Mouse (Mus musculus) thymus, postnatal 25 days (tissue): ENCODE data around the gene Cfap126.
"Not testable (repeated sequence)": the region's sequence is repeated elsewhere in the genome, so short reads cannot be mapped to it uniquely, and the experiment has no call there.

ENCODE experiments used
- DNase-seq: peaks from one replicate; pipeline ENCODE4 v3.0.0; 2022

Gene Cfap126

DNA sequence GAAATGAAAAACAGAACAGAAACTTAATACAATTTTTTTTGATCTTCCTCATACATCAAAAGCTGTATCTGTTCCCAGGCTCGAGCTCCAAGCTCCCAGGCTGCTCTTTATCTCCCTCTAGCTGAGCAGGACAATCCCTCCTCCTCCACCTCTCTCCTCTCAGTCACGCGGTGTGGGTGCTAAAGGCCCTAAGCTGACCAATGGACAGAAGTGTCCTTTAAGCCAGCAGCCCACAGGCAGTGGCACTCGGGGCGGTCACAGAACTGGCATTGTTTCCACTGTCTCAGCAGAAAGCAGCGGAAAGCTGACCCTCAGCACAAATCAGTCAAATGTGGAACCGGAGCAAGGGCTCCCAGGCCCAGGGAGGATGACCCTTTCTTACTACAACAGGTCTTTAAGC lies 15.5 kb downstream of the Cfap126 start:
- no peak for DNase-seq

DNA sequence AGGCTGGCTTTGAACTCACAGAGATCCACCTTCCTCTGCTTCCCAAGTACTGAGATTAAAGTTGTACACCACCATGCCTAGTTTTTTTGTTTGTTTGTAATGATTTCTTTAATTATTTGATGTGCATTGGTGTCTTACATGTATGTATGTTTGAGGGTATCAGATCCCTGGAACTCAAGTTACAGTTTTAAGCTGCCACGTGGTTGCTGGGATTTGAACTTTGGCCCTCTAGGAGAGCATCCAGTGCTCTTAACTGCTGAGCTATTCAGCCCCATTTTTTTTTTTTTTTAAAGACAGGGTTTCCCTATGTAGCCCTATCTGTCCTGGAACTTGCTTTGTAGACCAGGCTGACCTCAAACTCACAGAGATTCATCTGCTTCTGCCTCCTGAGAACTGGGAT lies 17.3 kb downstream of the Cfap126 start:
- DNase-seq: no peak

DNA sequence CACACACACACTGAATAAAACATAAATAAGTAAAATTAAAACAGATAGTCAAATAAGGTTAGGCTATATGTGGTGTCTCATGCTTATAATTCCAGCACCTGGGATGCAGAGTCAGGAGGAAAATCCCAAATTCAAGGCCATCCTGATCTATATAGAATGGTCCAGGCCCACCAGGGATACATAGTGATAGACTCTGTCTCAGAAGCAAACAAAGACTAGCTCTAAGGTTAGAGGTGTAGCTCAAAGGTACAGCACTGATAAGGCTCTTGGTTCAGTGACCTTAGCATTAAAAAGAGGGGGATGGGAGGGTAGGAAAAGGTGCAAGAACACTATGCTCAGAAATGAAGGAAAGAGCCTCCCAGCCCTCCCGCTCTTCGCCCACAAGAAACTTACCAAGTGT lies 21.9 kb downstream of the Cfap126 start:
- no peak for DNase-seq

DNA sequence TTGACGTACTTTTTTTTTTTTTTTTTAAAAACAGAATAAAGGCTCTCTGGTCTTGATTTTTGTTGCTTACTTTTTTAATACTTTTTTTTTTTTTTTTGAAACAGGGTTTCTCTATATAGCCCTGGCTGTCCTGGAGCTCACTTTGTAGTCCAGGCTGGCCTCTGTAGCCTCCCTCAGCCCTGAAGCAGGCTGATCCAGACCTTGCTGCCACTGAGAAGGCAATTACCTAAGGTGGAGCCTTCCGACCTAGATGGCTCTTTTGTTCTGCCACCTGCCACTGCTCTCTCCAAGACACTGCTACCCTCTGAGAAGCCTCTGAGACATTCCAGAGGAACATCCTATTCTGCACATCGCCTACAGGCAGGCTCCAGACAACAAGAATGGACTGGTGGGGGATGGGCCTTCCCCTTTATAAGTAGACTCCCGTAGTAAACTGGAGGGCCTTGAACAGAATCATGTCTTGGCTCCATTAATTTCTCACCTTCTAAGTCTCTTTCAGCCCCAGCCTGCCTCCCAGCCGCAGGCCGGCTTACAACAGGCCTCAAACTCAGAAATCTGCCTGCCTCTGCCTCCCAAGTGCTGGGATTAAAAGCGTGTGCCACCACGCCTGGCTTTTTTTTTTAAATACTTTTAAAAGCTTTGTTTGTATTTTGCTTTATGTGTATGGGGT lies 23.9 kb downstream of the Cfap126 start:
- DNase-seq: not testable (repeated sequence)

DNA sequence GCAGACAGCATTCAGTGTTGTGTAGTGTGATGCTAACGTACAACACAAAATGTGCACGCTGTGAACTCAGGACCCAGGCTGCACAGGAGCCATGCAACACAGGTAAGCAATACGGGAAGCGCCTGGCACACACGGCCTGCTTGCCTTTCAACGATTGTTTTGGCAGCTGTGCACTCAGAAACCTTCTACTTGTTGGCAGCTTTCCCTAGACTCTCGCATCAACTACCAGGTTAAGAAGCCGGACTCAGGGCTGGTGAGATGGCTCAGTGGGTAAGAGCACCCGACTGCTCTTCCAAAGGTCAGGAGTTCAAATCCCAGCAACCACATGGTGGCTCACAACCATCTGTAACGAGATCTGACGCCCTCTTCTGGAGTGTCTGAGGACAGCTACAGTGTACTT lies 29.3 kb downstream of the Cfap126 start:
- DNase-seq: not testable (repeated sequence)

DNA sequence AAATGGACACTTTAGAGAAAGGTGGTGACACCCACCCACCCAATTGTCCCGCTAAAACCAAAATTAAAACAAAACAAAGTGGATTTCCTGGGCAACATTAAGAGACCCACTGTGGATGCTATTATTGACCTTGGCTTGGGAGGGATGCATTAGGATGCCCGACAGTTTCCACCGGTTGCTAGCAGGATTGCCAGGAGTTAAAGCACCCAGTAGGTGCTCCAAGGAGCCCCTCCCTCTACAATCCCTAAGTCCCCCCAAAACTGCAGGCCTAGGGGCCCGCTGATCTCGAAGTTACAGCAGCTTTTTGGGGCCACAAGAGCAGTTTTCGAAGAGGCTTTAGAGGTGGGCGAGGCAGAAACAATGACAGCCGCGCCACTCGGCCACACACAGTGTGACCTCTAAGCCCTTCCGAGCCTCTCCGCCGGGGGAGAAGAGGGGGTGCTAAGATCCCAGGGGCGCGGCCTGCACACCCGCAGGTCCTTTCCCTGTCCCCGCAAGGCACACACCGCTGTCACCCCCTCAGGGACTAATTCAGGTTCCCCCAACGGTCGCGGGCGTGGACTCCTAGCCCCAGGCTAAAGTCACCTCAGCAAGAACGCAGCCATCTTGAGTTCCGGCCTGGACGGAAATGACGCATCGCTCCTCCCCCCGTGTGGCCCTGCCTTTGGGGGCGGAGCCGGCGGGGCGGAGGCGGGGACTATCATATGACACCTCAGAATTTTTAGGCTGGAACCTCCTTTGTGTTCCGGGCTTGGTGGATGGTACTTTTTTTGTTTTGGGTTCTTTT lies 36.4 kb downstream of the Cfap126 start, which contains the start of the genes Sdhc and Mpz:
TSS of gene Sdhc (minus strand) at position 630 of the 787 bp plus-strand sequence.
TSS of gene Mpz (plus strand) at position 738 of the 787 bp plus-strand sequence.
- peak; percentile 97 for DNase-seq

DNA sequence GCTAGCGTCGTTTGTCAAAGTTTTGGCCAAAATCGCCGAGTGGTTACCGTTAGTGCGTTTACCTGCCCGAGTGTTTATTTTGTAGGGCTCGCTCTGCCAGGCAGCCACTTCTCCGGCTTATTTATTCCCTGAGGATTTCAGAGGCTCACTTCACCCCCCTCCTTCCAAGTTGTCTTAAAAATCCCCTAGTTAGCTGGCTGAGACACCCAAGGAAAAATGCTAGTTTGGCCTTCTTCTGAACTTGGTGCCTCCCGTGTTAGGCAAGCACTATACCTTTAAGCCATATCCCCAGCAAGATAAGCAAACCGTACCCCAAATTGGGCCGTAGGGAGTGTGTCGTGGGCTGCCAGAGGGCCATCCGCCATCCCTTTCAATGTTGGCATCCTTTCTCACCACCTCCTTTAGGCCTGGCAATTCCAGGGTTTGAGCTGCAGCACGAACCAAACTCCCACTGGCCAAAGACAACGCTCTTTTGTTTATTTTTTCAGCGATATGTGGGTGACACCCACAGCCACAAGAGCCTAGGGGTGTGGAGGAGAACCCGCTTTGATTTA lies 37.2 kb downstream of the Cfap126 start:
- DNase-seq: no peak

DNA sequence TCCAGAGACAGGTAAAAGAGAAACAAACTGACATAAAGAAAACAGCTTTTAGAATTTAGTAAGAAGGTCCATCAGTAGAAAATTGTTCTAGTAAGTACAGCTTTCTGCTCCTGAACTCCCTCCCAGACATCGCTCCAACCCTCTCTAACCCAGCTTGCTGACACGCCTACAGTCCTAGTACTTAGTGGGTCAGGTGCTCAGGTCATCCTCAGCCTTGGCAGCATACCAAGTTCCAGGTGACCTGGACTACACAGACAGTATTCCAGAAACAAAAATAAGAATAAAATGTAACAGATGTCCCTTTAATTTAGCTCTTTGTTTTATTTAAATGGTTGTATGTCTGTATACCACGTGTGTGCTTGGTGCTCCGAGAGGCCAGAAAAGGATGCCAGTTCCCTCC lies 38.2 kb downstream of the Cfap126 start:
- no peak for DNase-seq

DNA sequence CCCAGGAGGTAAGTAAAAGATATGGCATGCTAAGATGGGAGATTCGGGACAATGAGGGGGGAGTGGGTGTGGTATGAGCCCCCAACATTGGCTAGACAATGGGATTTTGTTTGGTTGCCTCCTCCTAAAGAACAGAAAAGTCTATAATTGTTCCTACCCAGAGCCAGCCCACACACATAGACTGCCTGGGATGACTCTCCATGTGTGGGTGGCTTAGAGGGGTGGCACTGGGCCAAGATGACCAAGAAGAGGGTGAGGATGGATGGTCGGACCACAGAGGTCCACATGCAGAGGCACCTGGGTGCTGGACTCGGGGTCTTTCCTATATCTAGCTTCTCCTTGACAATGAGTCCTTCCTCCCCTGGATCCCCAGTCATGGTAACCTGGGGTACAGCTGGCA lies 42.9 kb downstream of the Cfap126 start:
- no peak for DNase-seq

DNA sequence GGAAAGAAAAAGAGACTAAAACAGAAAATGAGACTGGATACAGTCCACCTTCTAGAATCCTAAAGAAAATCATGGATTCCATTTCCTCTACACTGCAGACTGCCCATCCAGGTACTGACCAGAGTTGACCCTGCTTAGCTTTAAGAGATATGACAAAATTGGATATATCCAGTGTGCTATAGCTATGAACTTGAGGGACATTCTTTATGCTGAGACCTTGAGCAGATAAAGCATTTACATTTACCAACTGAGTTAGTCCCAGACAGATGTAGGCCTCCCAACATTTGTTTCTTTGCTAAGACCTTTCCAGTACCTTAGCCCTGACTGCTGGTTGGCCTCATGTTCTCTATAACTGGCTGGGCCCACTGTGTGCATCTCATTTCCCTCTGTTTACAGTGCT lies 44.2 kb downstream of the Cfap126 start:
- no peak for DNase-seq

DNA sequence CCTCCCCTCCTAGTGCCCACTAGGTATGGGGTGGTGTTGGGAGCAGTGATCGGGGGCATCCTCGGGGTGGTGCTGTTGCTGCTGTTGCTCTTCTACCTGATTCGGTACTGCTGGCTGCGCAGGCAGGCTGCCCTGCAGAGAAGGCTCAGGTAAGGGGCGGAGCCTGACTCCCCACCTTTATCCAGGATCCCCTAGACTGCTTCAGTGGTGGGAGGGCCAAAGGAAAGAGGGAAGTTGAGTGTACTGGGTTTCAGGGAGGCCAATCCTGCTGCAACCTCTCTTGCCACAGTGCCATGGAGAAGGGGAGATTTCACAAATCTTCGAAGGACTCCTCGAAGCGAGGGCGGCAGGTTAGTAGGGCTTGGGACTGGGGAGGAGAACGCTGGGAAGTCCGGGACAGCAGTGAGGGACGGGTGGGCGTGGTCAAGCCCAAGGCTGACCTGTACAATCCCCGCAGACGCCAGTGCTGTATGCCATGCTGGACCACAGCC lies 45.8 kb downstream of the Cfap126 start:
- DNase-seq: no peak

DNA sequence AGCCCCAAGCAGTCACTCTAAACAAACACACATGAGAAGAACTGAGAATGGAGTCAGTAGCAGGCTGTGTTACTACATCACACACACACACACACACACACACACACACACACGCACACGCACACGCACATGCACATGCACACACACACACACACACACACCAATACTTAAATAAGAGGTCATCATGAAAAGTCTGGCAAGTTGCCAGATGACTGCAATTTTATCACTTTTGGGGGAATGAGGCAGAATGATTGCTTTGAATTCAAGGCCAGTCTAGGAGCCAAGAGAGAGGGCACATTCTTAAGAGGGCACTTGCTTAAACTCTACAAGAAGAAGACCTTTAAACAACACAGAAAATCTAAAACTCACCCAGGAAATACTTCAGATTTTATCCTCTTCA lies 48.8 kb downstream of the Cfap126 start:
- no peak for DNase-seq

DNA sequence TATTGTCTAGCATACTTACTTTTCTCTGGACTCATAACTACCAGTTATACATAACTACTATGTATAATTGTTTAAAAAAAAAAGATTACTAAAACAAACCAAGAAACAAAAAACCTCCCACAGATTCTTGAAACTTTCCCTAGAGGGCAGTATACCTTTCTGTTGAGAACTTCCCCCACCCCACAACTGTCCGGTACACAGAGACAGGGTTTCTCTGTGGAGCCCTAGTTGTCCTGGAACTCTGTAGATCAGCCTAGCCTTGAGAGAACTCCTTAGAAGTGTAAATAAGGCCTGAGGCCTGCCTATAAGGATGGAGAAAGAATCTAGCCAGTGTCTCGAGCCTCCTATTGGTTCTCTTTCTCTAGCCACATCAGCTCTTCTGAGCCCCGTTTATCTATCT lies 50.5 kb downstream of the Cfap126 start:
- DNase-seq: no peak

DNA sequence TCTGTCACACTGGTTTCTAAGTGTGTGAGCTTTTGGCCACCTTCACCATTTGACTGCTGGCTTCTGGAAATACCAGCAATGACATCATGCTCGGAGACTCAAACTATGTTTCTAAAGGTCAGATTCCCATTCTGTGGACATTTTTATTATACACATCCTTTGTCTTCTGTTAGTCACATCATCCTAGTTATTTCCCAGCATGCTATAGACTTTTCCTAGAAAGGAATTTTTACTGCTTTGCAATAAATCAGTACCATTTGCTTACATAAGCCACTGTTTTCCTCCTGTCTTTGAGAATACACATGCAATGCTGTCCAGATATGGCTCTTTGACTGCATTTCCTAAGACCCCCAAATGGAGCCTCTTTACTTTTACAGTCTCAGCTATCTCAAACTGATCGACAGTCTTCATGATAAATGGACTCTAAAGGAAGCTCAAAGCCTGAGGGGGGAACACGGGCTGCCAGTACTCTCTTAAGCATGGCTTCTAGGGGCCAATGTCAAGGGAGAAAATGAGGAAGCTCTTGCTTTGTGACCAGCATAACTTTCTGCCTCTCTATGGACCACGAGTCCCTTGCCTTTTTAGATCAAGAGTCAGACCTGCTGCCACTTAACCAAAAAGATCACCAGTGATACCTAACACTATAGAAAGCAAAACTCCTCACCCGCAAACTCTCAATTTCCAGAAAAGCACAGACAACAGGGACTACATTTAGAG lies 52.1 kb downstream of the Cfap126 start:
- DNase-seq: no peak

DNA sequence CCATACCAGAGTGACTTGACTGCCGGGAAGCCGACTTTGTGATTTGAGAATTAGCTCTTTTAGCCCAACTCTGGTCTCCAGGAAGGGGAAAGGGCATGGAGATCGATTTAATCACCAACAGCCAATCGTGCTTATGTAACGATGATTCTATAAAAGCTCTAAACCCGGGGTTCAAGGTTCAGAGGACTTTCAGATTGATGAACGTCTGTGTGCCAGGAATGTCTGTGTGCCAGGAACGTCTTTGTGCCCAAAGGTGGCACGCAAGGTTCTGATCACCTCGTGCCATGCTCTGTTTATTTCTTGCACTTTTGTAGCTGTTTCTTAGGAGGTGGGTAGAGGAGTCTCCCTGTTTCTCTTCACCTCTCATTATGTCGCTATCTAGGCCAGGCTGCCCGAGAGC lies 55.2 kb downstream of the Cfap126 start:
- DNase-seq: no peak

DNA sequence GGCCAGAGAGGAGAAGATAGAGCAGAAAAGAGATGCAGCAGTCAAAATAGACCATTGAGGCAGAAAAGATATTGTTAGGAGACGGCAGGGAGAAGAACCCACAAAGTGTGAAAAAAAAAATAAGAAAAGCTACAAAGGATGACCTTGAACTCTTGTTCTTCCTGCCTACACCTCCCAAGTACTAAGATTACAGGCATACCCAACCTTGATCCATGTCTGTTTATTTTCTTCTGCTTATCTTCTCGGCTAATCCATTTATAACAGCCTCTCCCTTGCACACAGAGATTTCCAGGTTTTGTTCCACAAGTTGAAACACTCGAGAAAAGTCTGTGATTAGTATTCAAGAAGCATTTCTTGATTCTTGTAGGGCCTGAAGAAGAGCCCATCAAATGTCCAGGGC lies 56.2 kb downstream of the Cfap126 start:
- DNase-seq: no peak

DNA sequence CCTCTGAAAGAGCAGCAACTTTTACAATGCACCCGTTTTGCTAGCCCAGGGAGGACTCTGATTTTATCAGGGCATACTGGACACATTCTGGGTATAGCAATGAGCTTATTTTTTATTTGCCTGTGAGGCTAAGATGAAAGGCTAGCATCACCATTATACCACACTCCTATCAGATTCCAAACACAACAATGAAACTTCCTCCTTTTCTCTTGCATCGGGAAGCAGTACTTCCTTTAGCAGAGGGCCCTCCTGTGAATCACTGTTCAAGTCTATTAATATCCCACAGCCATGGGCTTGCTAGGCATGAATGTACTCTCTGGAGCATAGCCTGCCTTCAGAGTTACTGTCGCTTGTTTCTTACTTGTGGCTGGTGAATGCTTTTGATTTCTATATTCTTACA lies 57.4 kb downstream of the Cfap126 start:
- DNase-seq: no peak

DNA sequence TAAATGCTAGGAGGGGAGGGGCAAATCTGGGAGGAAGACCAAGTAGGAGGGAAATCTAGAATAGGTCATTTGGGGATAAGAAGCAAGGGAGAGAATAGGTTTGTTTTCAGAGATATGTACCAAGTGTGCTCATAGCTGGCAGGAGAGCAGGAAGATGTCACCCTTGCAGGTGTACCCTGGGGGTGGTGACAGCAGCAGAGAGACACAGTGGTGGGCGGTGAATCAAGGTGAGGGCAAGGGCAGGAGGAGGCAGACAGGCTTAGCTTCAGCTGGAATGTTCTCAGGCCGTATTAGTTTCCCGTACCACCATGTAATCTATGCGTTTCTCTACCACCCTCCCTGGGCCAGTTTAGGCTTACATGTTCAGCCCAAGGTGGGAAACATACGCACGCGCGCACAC lies 59.1 kb downstream of the Cfap126 start:
- no peak for DNase-seq
